Mouse (Mus musculus): ENCODE results near the gene Gng2. TPM values are rescaled to one million over a fixed set of nuclear protein-coding genes. Genes with fewer than 3 reads are reported as not detected.
"Not testable (repeated sequence)": the region's sequence is repeated elsewhere in the genome, so short reads cannot be mapped to it uniquely, and the experiment has no call there.

Gng2 gene
- total RNA-seq, 4 experiments from 2014 or later: 175 to 217 (median 197) TPM

- DNase-seq (ENCODE audit: low spot score in 2 of 2): not testable (repeated sequence)
Observed at GRCm38 (mm10) chr14:19865121-19865520, 112.3 kb downstream of the Gng2 start.

GRCm38 (mm10) chr14:19861311-19862080 is 115.9 kb downstream of the Gng2 start:
- DNase-seq (ENCODE audit: low spot score in 2 of 2): no peak

- no peak for DNase-seq (ENCODE audit: low spot score in 2 of 2)
Observed at GRCm38 (mm10) chr14:19860281-19860680, 117.1 kb downstream of the Gng2 start.

GRCm38 (mm10) chr14:19858808-19859776 is 118.3 kb downstream of the Gng2 start:
- DNase-seq (ENCODE audit: low spot score in 2 of 2): peak; percentile 21 to 56

GRCm38 (mm10) chr14:19858279-19858678 is 119.1 kb downstream of the Gng2 start:
- no peak for DNase-seq (ENCODE audit: low spot score in 2 of 2)

GRCm38 (mm10) chr14:19853471-19853870 is 124.0 kb downstream of the Gng2 start:
- no peak for DNase-seq (ENCODE audit: low spot score in 2 of 2)

GRCm38 (mm10) chr14:19839600-19840332 is 137.7 kb downstream of the Gng2 start:
- peak in 1 of 2 experiments; percentile 66 for DNase-seq (ENCODE audit: low spot score in 2 of 2)

- no peak for DNase-seq (ENCODE audit: low spot score in 2 of 2)
Observed at GRCm38 (mm10) chr14:19836289-19836688, 141.1 kb downstream of the Gng2 start.

GRCm38 (mm10) chr14:19825481-19825880 is 151.9 kb downstream of the Gng2 start:
- no peak for DNase-seq (ENCODE audit: low spot score in 2 of 2)

GRCm38 (mm10) chr14:19823321-19824142 is 153.9 kb downstream of the Gng2 start, which contains the start of gene Rtraf:
Gene Rtraf (minus strand): TSS chr14:19823824.
- peak; percentile 79 to 85 for DNase-seq (ENCODE audit: low spot score in 2 of 2)

Other genes starting within 250 kb of the Gng2 start
- gene Nid2, start 226.4 kb downstream of the Gng2 start, total RNA-seq (2022): 1 to 10 TPM; 2.1 to 4.1 (median 3.3) TPM
- 10 to 100 TPM; 44.3 to 47.0 (median 44.6) TPM for gene Rtraf, start 153.8 kb downstream of the Gng2 start, total RNA-seq (2022)
- 1 to 10 TPM; 3.3 to 4.4 (median 4.0) TPM for gene Saysd1, start 160.9 kb upstream of the Gng2 start, total RNA-seq (2022)
- 1 to 10 TPM in 1 of 4 experiments, under 1 TPM in 3; 0.13 to 1.4 (median 0.84) TPM for gene Kcnk5, start 204.2 kb upstream of the Gng2 start, total RNA-seq (2022)

Measured in left cerebral cortex, adult 8-10 months (tissue).